Mouse (Mus musculus) liver, postnatal 0 days (tissue): Measurements from ENCODE around the gene Gm973. TPM values are rescaled to one million over a fixed set of nuclear protein-coding genes. Genes with fewer than 3 reads are reported as not detected.
A peak's percentile ranks its signal among the peaks of the same experiment; 100 is the strongest.

Source experiments
- ATAC-seq: fragments of 200-750 bp; cut with Nextera tagmentation; 2 replicates; pipeline ENCODE4 v1.8.0; 2017; ENCODE audit warnings: mild to moderate bottlenecking, moderate library complexity
- DNase-seq: peaks from one replicate; pipeline ENCODE4 v3.0.0-alpha.2; 2016
- H3K27ac ChIP-seq: fragments of 300-500 bp; sonication (generic); 2 replicates; pipeline ENCODE4 v1.5.1; 2014; ENCODE audit warnings: antibody characterized with exemption, moderate library complexity, mild to moderate bottlenecking, low read depth
- H3K27me3 ChIP-seq: fragments of 300-500 bp; sonication (generic); 2 replicates; pipeline ENCODE4 v1.6.1; 2014; ENCODE audit warnings: low read length, control low read depth, mixed read lengths; ENCODE audit not compliant: insufficient read depth
- H3K36me3 ChIP-seq: fragments of 300-500 bp; sonication (generic); replicated peaks from 2 replicates; pipeline ENCODE4 v1.6.1; 2014; ENCODE audit warnings: mild to moderate bottlenecking, control low read depth, low read length, moderate library complexity, mixed read lengths; ENCODE audit not compliant: insufficient read depth
- H3K4me1 ChIP-seq: fragments of 300-500 bp; sonication (generic); 2 replicates; pipeline ENCODE4 v1.6.1; 2014; ENCODE audit warnings: antibody characterized with exemption, mild to moderate bottlenecking, control low read depth; ENCODE audit not compliant: insufficient read depth
- H3K4me2 ChIP-seq: fragments of 300-500 bp; sonication (generic); 2 replicates; pipeline ENCODE4 v1.6.1; 2014; ENCODE audit warnings: low read depth, mild to moderate bottlenecking, low read length, moderate library complexity, mixed read lengths
- H3K4me3 ChIP-seq: fragments of 300-500 bp; sonication (generic); 2 replicates; pipeline ENCODE4 v1.5.1; 2014; ENCODE audit warnings: low read depth, low read length
- H3K9ac ChIP-seq: fragments of 300-500 bp; sonication (generic); replicated peaks from 2 replicates; pipeline ENCODE4 v1.6.1; 2014; ENCODE audit warnings: mild to moderate bottlenecking, moderate library complexity
- H3K9me3 ChIP-seq: fragments of 300-500 bp; sonication (generic); 2 replicates; pipeline ENCODE4 v1.6.1; 2016; ENCODE audit warnings: mild to moderate bottlenecking, control low read depth, low read length, mixed read lengths
- CTCF ChIP-seq: sonication (generic); IDR thresholded peaks from 2 replicates; pipeline ENCODE4 v1.5.1; 2016; ENCODE audit warnings: antibody characterized with exemption, low read depth
- EP300 ChIP-seq: IDR thresholded peaks from 2 replicates; pipeline ENCODE4 v1.6.1; 2016; ENCODE audit warnings: antibody characterized with exemption, low read depth, mild to moderate bottlenecking
- WGBS: fragments of 180-500 bp; shearing (Covaris S2); extraction: QIAGEN DNeasy Blood & Tissue Kit; methylation state at CpG from one replicate; pipeline ENCODE4 v1.1.7; 2014; ENCODE audit not compliant: insufficient replicate concordance; 5-methylcytosine and 5-hydroxymethylcytosine counted together
- polyA plus RNA-seq: library from polyadenylated mRNA; unstranded; fragments of >200 nt; fragmentation: Nextera tagmentation; extraction: Ambion mirVana; gene quantifications from 2 replicates; pipeline ENCODE4 v1.2.1, GENCODE M21; 2015

Gm973 gene
- polyA plus RNA-seq, 1 experiment from 2014 or later, result not detected

GRCm38 (mm10) chr1:59488991-59489390, 27.1 kb upstream of the Gm973 start:
- Histone ChIP-seq H3K4me3 (no peak overlapping the region), H3K27me3 (no peaks in the 10 kb centered on the region; the same call in 1 of the 2 replicates), H3K9me3 (no peaks in the 10 kb centered on the region), H3K36me3 (no peaks in the 10 kb centered on the region), H3K4me2 (no peak overlapping the region), H3K9ac (no peak overlapping the region), H3K4me1 (peaks cover 30% of the 10 kb centered on the region), H3K27ac (no peak overlapping the region)
- DNase-seq (no peak), ATAC-seq (no peak)
- WGBS, result 61% methylated on average over 4 of the region's 4 CpGs
- TF ChIP-seq CTCF, result no peak
- TF ChIP-seq EP300, result no peak

- Histone ChIP-seq H3K4me1 (peaks cover 20% of the 10 kb centered on the region), H3K9ac (no peak overlapping the region), H3K27ac (no peak overlapping the region), H3K27me3 (no peaks in the 10 kb centered on the region), H3K4me3 (no peak overlapping the region), H3K36me3 (no peaks in the 10 kb centered on the region), H3K9me3 (no peaks in the 10 kb centered on the region), H3K4me2 (no peak overlapping the region)
- DNase-seq (no peak), ATAC-seq (no peak)
- 60% methylated on average over 9 of the region's 9 CpGs for WGBS
- TF ChIP-seq EP300, result no peak
- 0 out of 2 replicates have a peak, but pooled peaks have one; percentile 10 for TF ChIP-seq CTCF
Observed at GRCm38 (mm10) chr1:59491517-59491916, 24.5 kb upstream of the Gm973 start.

- Histone ChIP-seq H3K9ac (no peak overlapping the region), H3K36me3 (no peaks in the 10 kb centered on the region), H3K27ac (no peak overlapping the region), H3K4me3 (no peak overlapping the region), H3K4me1 (peaks cover 14% of the 10 kb centered on the region), H3K9me3 (no peaks in the 10 kb centered on the region), H3K27me3 (no peaks in the 10 kb centered on the region), H3K4me2 (no peak overlapping the region)
- WGBS, result 45% methylated on average over 4 of the region's 4 CpGs
- ATAC-seq (0 out of 2 replicates have a peak, but pooled peaks have one; percentile 48), DNase-seq (no peak)
- peak; percentile 43; the same call in 1 of the 2 replicates for TF ChIP-seq EP300
- no peak for TF ChIP-seq CTCF
Observed at GRCm38 (mm10) chr1:59492432-59492831, 23.6 kb upstream of the Gm973 start.

GRCm38 (mm10) chr1:59495970-59496369, 20.1 kb upstream of the Gm973 start:
- Histone ChIP-seq H3K36me3 (no peaks in the 10 kb centered on the region), H3K27me3 (no peaks in the 10 kb centered on the region), H3K4me2 (no peak overlapping the region), H3K27ac (no peak overlapping the region), H3K9ac (no peak overlapping the region), H3K4me1 (peaks cover 10% of the 10 kb centered on the region; the same call in 1 of the 2 replicates), H3K4me3 (no peak overlapping the region), H3K9me3 (no peaks in the 10 kb centered on the region)
- no peak for ATAC-seq
- TF ChIP-seq CTCF (no peak), EP300 (no peak)
- no peak for DNase-seq
- 76% methylated on average over 5 of the region's 5 CpGs for WGBS

GRCm38 (mm10) chr1:59497741-59498613, 18.1 kb upstream of the Gm973 start:
- H3K4me2 ChIP-seq, result no peak overlapping the region
- 46% methylated on average over 6 of the region's 6 CpGs for WGBS
- DNase-seq, result no peak

GRCm38 (mm10) chr1:59499327-59499726, 16.7 kb upstream of the Gm973 start:
- Histone ChIP-seq H3K4me3 (no peak overlapping the region), H3K4me1 (peaks cover 4% of the 10 kb centered on the region; the same call in 1 of the 2 replicates), H3K27me3 (no peaks in the 10 kb centered on the region), H3K4me2 (no peak overlapping the region), H3K9me3 (no peaks in the 10 kb centered on the region), H3K27ac (no peak overlapping the region), H3K9ac (no peak overlapping the region), H3K36me3 (no peaks in the 10 kb centered on the region)
- 60% methylated on average over 3 of the region's 3 CpGs for WGBS
- no peak for ATAC-seq
- TF ChIP-seq EP300 (no peak), CTCF (no peak)
- no peak for DNase-seq

More at GRCm38 (mm10) chr1:59497741-59498613, 18.1 kb upstream of the Gm973 start:
- H3K4me1 ChIP-seq, result 0 out of 2 replicates have a peak, but pooled peaks cover 4% of the 10 kb centered on the region
- no peaks in the 10 kb centered on the region for H3K36me3 ChIP-seq
- H3K27me3 ChIP-seq, result no peaks in the 10 kb centered on the region
- ATAC-seq, result no peak
- H3K9ac ChIP-seq, result no peak overlapping the region
- H3K4me3 ChIP-seq, result no peak overlapping the region
- peak; percentile 90 for TF ChIP-seq EP300
- TF ChIP-seq CTCF, result no peak
- no peaks in the 10 kb centered on the region for H3K9me3 ChIP-seq
- H3K27ac ChIP-seq, result peak overlapping the region; percentile 71
